In the genomic region with DNA sequence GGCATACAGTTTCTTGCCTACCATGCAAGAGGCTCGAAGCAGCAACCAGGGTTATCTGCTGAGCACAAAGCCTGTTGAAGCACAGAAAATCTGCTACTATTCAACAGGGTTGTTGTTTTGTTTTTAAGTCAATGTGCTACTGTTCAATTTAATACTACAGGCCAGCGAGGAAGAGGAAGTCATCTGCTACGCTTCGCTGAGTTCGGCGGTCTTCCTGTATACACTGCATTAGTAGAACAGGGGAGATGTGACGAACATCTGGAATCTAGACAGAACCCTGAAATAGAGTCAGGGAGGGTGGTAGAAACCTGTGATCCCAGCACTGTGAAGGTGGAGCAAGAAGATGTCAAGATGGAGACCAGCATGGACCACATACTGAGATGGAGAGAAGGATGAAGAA, we compare ENCODE assay signal across 30 mouse cellular contexts. TPM values are rescaled to one million over a fixed set of nuclear protein-coding genes. Genes with fewer than 3 reads are reported as not detected.
"Had no signal": no experiment of that assay in that cellular context is flagged by ENCODE, and none has a peak within 500 bp of the region (broad histone marks: within the 10 kb centered on the region; RNA-seq: fewer than 3 reads in every experiment).

No protein-coding gene starts in this region.

- ATAC-seq: intestine, embryonic 15.5 days; liver, embryonic 12.5 days; midbrain, embryonic 15.5 days had no signal

- H3K27ac ChIP-seq: intestine, embryonic 15.5 days; kidney, embryonic 15.5 days; layer of hippocampus, adult 2 months; limb, embryonic 10.5 days; limb, embryonic 13.5 days; liver, embryonic 12.5 days; liver, embryonic 15.5 days; lung, embryonic 15.5 days; macrophage; midbrain, embryonic 12.5 days; midbrain, embryonic 15.5 days; neural tube, embryonic 12.5 days; neural tube, embryonic 15.5 days had no signal

- H3K36me3 ChIP-seq: intestine, embryonic 15.5 days; kidney, embryonic 15.5 days; limb, embryonic 10.5 days; limb, embryonic 13.5 days; liver, embryonic 12.5 days; liver, embryonic 15.5 days; lung, embryonic 15.5 days; midbrain, embryonic 12.5 days; midbrain, embryonic 15.5 days; neural tube, embryonic 12.5 days; neural tube, embryonic 15.5 days had no signal

- DNase-seq: kidney, adult 11 months; kidney, adult 8-10 months; kidney, postnatal 14 days; kidney, postnatal 4 days; liver; lung, adult 18-20 months; lung, postnatal 10 days; thymus, adult 18-20 months; thymus, postnatal 36 days had no signal

- H3K27me3 ChIP-seq: intestine, embryonic 15.5 days; kidney, embryonic 15.5 days; limb, embryonic 13.5 days; liver, embryonic 12.5 days; liver, embryonic 15.5 days; lung, embryonic 15.5 days; midbrain, embryonic 12.5 days; midbrain, embryonic 15.5 days; neural tube, embryonic 12.5 days; neural tube, embryonic 15.5 days had no signal

- H3K9ac ChIP-seq: intestine, embryonic 15.5 days; kidney, embryonic 15.5 days; limb, embryonic 13.5 days; liver, embryonic 12.5 days; liver, embryonic 15.5 days; lung, embryonic 15.5 days; midbrain, embryonic 12.5 days; midbrain, embryonic 15.5 days; neural tube, embryonic 12.5 days; neural tube, embryonic 15.5 days had no signal

- H3K9me3 ChIP-seq: intestine, embryonic 15.5 days; kidney, embryonic 15.5 days; limb, embryonic 10.5 days; limb, embryonic 13.5 days; liver, embryonic 12.5 days; liver, embryonic 15.5 days; lung, embryonic 15.5 days; midbrain, embryonic 12.5 days; midbrain, embryonic 15.5 days; neural tube, embryonic 12.5 days; neural tube, embryonic 15.5 days had no signal

- H3K4me1 ChIP-seq: kidney, embryonic 15.5 days; limb, embryonic 10.5 days; limb, embryonic 13.5 days; liver, embryonic 12.5 days; liver, embryonic 15.5 days; lung, embryonic 15.5 days; midbrain, embryonic 15.5 days; neural tube, embryonic 12.5 days; neural tube, embryonic 15.5 days had no signal

- H3K4me2 ChIP-seq: intestine, embryonic 15.5 days; kidney, embryonic 15.5 days; limb, embryonic 13.5 days; liver, embryonic 12.5 days; liver, embryonic 15.5 days; lung, embryonic 15.5 days; midbrain, embryonic 12.5 days; midbrain, embryonic 15.5 days; neural tube, embryonic 12.5 days; neural tube, embryonic 15.5 days had no signal

- H3K4me3 ChIP-seq: intestine, embryonic 15.5 days; kidney, embryonic 15.5 days; layer of hippocampus, adult 2 months; limb, embryonic 10.5 days; limb, embryonic 13.5 days; liver, embryonic 12.5 days; liver, embryonic 15.5 days; lung, embryonic 15.5 days; midbrain, embryonic 12.5 days; midbrain, embryonic 15.5 days; neural tube, embryonic 12.5 days; neural tube, embryonic 15.5 days had no signal

RNA-seq across cellular contexts. Expression of a gene that starts 8.4 kb away (rescaled TPM):
- total RNA-seq: layer of hippocampus, adult 2 months; layer of hippocampus, postnatal 14 days; left cerebral cortex, adult 18-20 months; left cerebral cortex, postnatal 25 days; megakaryocyte, adult 5-6 weeks had no signal
- polyA plus RNA-seq: intestine, embryonic 15.5 days; kidney, embryonic 15.5 days; limb, embryonic 10.5 days; limb, embryonic 13.5 days; liver, embryonic 12.5 days; liver, embryonic 15.5 days; lung, embryonic 15.5 days; macrophage; midbrain, embryonic 12.5 days; midbrain, embryonic 15.5 days; neural tube, embryonic 12.5 days; neural tube, embryonic 15.5 days; small intestine, adult 2 months; stomach, embryonic 16.5 days; testis, adult 2 months; urinary bladder, adult 2 months had no signal

RNA-seq across cellular contexts. Expression of a gene that starts 8.5 kb away (rescaled TPM):
- polyA plus RNA-seq: liver, embryonic 12.5 days; macrophage; small intestine, adult 2 months; urinary bladder, adult 2 months had no signal

RNA-seq across cellular contexts. Expression of a gene that starts 15.3 kb away (rescaled TPM):
- polyA plus RNA-seq: macrophage had no signal
